Mouse (Mus musculus): ENCODE results near the gene Gfm2.

The Gfm2 gene

DNA sequence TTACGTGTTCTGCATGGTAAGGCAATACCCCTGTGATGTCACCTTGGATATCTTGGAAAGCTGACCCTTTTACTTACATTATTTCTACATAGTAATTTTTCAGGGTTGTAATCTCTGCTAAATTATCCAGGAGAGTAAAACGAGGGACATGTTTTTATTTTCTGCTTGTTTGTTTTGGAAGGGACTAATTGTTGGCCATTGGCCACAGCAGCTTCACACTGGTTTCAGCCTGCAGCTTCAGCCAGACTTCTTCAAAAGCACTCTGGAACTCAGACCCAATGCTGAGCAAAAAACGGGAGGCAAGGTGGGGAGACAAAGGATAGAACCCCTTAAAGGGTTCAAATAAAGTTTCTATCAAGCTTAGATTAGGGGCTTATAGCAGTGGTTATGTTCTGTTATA is 92.4 kb downstream of the Gfm2 start:
- DNase-seq (ENCODE audit: low spot score), result no peak
